Mouse (Mus musculus): ENCODE data around the gene Gm10718. TPM values are rescaled to one million over a fixed set of nuclear protein-coding genes. Genes with fewer than 3 reads are reported as not detected.
"Not testable (repeated sequence)": the region's sequence is repeated elsewhere in the genome, so short reads cannot be mapped to it uniquely, and the experiment has no call there.

Gene Gm10718
- total RNA-seq, 2 experiments from 2014 or later: 1.2 TPM; not detected in 1

- not testable (repeated sequence) for H3K27ac ChIP-seq, H3K4me3 ChIP-seq
- peak; percentile 86 to 95 for DNase-seq (ENCODE audit: low spot score in 2 of 2)
Measured at GRCm38 (mm10) chr9:3022316-3023008, 885 bp upstream of the Gm10718 start.

DNA sequence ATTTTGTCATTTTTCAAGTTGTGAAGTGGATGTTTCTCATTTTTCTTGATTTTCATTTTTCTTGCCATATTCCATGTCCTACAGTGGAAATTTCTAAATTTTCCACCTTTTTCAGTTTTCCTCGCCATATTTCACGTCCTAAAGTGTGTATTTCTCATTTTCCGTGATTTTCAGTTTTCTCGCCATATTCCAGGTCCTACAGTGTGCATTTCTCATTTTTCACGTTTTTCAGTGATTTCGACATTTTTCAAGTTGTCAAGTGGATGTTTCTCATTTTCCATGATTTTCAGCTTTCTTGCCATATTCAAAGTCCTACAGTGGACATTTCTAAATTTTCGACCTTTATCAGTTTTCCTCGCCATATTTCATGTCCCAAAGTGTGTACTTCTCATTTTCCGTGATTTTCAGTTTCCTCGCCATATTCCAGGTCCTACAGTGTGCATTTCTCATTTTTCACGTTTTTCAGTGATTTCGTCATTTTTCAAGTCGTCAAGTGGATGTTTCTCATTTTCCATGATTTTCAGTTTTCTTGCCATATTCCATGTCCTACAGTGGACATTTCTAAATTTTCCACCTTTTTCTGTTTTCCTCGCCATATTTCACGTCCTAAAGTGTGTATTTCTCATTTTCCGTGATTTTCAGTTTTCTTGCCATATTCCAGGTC lies 770 bp downstream of the Gm10718 start:
- not testable (repeated sequence) for H3K27ac ChIP-seq, H3K4me3 ChIP-seq
- DNase-seq (ENCODE audit: low spot score in 2 of 2): peak; percentile 99 to 100

- not testable (repeated sequence) for H3K27ac ChIP-seq
- peak; percentile 72 to 78 for DNase-seq (ENCODE audit: low spot score in 2 of 2)
Measured at GRCm38 (mm10) chr9:3024912-3025467, 1.6 kb downstream of the Gm10718 start, which contains the start of gene Gm10717. Gene Gm10717 (plus strand): TSS chr9:3025417.

DNA sequence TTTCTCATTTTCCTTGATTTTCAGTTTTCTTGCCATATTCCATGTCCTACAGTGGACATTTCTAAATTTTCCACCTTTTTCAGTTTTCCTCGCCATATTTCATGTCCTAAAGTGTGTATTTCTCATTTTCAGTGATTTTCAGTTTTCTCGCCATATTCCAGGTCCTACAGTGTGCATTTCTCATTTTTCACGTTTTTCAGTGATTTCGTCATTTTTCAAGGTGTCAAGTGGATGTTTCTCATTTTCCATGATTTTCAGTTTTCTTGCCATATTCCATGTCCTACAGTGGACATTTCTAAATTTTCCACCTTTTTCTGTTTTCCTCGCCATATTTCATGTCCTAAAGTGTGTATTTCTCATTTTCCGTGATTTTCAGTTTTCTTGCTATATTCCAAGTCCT lies 2.3 kb downstream of the Gm10718 start:
- not testable (repeated sequence) for H3K4me3 ChIP-seq, H3K27ac ChIP-seq
- peak; percentile 77 to 85 for DNase-seq (ENCODE audit: low spot score in 2 of 2)

More at GRCm38 (mm10) chr9:3024912-3025467, 1.6 kb downstream of the Gm10718 start, which contains the start of gene Gm10717:
- H3K4me3 ChIP-seq: not testable (repeated sequence)

GRCm38 (mm10) chr9:3026136-3026535 lies 2.8 kb downstream of the Gm10718 start:
- H3K27ac ChIP-seq; DNase-seq (ENCODE audit: low spot score in 2 of 2); H3K4me3 ChIP-seq: not testable (repeated sequence)

- not testable (repeated sequence) for H3K4me3 ChIP-seq; DNase-seq (ENCODE audit: low spot score in 2 of 2); H3K27ac ChIP-seq
Measured at GRCm38 (mm10) chr9:3026741-3027140, 3.4 kb downstream of the Gm10718 start.

GRCm38 (mm10) chr9:3027200-3027599 lies 3.9 kb downstream of the Gm10718 start:
- not testable (repeated sequence) for H3K4me3 ChIP-seq; H3K27ac ChIP-seq; DNase-seq (ENCODE audit: low spot score in 2 of 2)

DNA sequence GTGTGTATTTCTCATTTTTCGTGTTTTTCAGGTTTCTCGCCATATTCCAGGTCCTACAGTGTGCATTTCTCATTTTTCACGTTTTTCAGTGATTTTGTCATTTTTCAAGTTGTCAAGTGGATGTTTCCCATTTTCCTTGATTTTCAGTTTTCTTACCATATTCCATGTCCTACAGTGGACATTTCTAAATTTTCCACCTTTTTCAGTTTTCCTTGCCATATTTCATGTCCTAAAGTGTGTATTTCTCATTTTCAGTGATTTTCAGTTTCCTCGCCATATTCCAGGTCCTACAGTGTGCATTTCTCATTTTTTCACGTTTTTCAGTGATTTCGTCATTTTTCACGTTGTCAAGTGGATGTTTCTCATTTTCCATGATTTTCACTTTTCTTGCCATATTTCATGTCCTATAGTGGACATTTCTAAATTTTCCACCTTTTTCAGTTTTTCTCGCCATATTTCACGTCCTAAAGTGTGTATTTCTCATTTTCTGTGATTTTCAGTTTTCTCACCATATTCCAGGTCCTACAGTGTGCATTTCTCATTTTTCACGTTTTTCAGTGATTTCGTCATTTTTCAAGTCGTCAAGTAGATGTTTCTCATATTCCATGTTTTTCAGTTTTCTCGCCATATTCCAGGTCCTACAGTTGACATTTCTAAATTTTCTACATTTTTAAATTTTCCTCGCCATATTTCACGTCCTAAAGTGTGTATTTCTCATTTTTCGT lies 6.1 kb downstream of the Gm10718 start:
- not testable (repeated sequence) for H3K4me3 ChIP-seq, H3K27ac ChIP-seq
- peak; percentile 58 to 70 for DNase-seq (ENCODE audit: low spot score in 2 of 2)

GRCm38 (mm10) chr9:3030677-3031318 lies 7.5 kb downstream of the Gm10718 start:
- not testable (repeated sequence) for DNase-seq (ENCODE audit: low spot score in 2 of 2); H3K4me3 ChIP-seq; H3K27ac ChIP-seq

- DNase-seq (ENCODE audit: low spot score in 2 of 2); H3K4me3 ChIP-seq; H3K27ac ChIP-seq: not testable (repeated sequence)
Measured at GRCm38 (mm10) chr9:3034299-3034698, 11.0 kb downstream of the Gm10718 start, which contains the start of gene Gm17535. Gene Gm17535 (plus strand): TSS chr9:3034599.

GRCm38 (mm10) chr9:3036577-3036976 lies 13.2 kb downstream of the Gm10718 start, which contains the start of gene Gm10715:
Gene Gm10715 (plus strand): TSS chr9:3036877.
- H3K4me3 ChIP-seq; H3K27ac ChIP-seq; DNase-seq (ENCODE audit: low spot score in 2 of 2): not testable (repeated sequence)

GRCm38 (mm10) chr9:3038161-3038560 lies 14.8 kb downstream of the Gm10718 start:
- not testable (repeated sequence) for H3K4me3 ChIP-seq; H3K27ac ChIP-seq; DNase-seq (ENCODE audit: low spot score in 2 of 2)

Small RNA genes lying within 50 kb of the gene (microRNA-seq; reads per million reads assigned to microRNA genes)
- 0 reads per million in 2 experiments for gene Mir101c

Other genes starting within 250 kb of the Gm10718 start
- gene Gm10722, start 22.6 kb upstream of the Gm10718 start, total RNA-seq (2021): not detected
- gene Gm11168, start 20.2 kb upstream of the Gm10718 start, total RNA-seq (2021): not detected
- gene Gm10721, start 10.4 kb upstream of the Gm10718 start, total RNA-seq (2021): under 1 TPM in 1 of 2 experiments, not detected in 1; 0.56 TPM
- gene Gm10720, start 7.9 kb upstream of the Gm10718 start, total RNA-seq (2021): not detected
- under 1 TPM in 1 of 2 experiments, not detected in 1; 0.95 TPM for gene Gm10719, start 6.1 kb upstream of the Gm10718 start, total RNA-seq (2021)
- gene Gm10717, start 1.9 kb downstream of the Gm10718 start, total RNA-seq (2021): not detected
- not detected for gene Gm17535, start 11.1 kb downstream of the Gm10718 start, total RNA-seq (2021)
- gene Gm10715, start 13.3 kb downstream of the Gm10718 start, total RNA-seq (2021): not detected